Mouse (Mus musculus) olfactory bulb, adult 2 months (tissue): ENCODE measurements around the gene Cmtr2.

Source experiments
- CTCF ChIP-seq: fragments of 200-500 bp; IDR thresholded peaks from 2 replicates; pipeline ENCODE4 v1.5.1; 2012; ENCODE audit warnings: low read depth, mild to moderate bottlenecking, low read length, moderate library complexity; ENCODE audit not compliant: insufficient read depth
- POLR2A ChIP-seq: fragments of 200-500 bp; IDR thresholded peaks from 2 replicates; pipeline ENCODE4 v1.6.1; 2012; ENCODE audit warnings: mild to moderate bottlenecking, low read depth, low read length, moderate library complexity; ENCODE audit not compliant: insufficient read depth

GRCm38 (mm10) chr8:110244566-110244965 lies 29.1 kb downstream of the Cmtr2 start:
- TF ChIP-seq CTCF (no peak), POLR2A (no peak)
